Mouse (Mus musculus) kidney, embryonic 14.5 days (tissue): ENCODE data around the gene Ubr7. TPM values are rescaled to one million over a fixed set of nuclear protein-coding genes. Genes with fewer than 3 reads are reported as not detected.

Source experiments
- ATAC-seq: fragments of 200-750 bp; cut with Nextera tagmentation; 2 replicates; pipeline ENCODE4 v1.8.0; 2017; ENCODE audit warnings: moderate number of reproducible peaks, mild to moderate bottlenecking, moderate TSS enrichment, moderate library complexity; ENCODE audit not compliant: low FRiP score, low TSS enrichment
- H3K27ac ChIP-seq: fragments of 300-500 bp; sonication (generic); 2 replicates; pipeline ENCODE4 v1.5.1; 2014; ENCODE audit warnings: low read depth, mild to moderate bottlenecking, low read length, moderate library complexity, mixed read lengths
- H3K27me3 ChIP-seq: fragments of 300-500 bp; sonication (generic); 2 replicates; pipeline ENCODE4 v1.6.1; 2014; ENCODE audit warnings: mild to moderate bottlenecking, low read length; ENCODE audit not compliant: control insufficient read depth, insufficient read depth
- H3K36me3 ChIP-seq: fragments of 300-500 bp; sonication (generic); 2 replicates; pipeline ENCODE4 v1.6.1; 2014; ENCODE audit warnings: low read length, mixed read lengths; ENCODE audit not compliant: control insufficient read depth, insufficient read depth
- H3K4me1 ChIP-seq: fragments of 300-500 bp; sonication (generic); 2 replicates; pipeline ENCODE4 v1.6.1; 2014; ENCODE audit warnings: low read length, mixed read lengths; ENCODE audit not compliant: control insufficient read depth, insufficient read depth
- H3K4me2 ChIP-seq: fragments of 300-500 bp; sonication (generic); replicated peaks from 2 replicates; pipeline ENCODE4 v1.6.1; 2014; ENCODE audit warnings: low read depth, mild to moderate bottlenecking, low read length
- H3K4me3 ChIP-seq: fragments of 300-500 bp; sonication (generic); 2 replicates; pipeline ENCODE4 v1.5.1; 2014; ENCODE audit warnings: mild to moderate bottlenecking, low read length
- H3K9ac ChIP-seq: fragments of 300-500 bp; sonication (generic); 2 replicates; pipeline ENCODE4 v1.6.1; 2014; ENCODE audit warnings: low read depth, mild to moderate bottlenecking, low read length, moderate library complexity
- H3K9me3 ChIP-seq: fragments of 300-500 bp; sonication (generic); 2 replicates; pipeline ENCODE4 v1.6.1; 2016; ENCODE audit warnings: low read length; ENCODE audit not compliant: control insufficient read depth
- WGBS: fragments of 180-500 bp; shearing (Covaris S2); extraction: QIAGEN DNeasy Blood & Tissue Kit; methylation state at CpG from one replicate; pipeline ENCODE4 v1.1.7; 2014; 5-methylcytosine and 5-hydroxymethylcytosine counted together
- polyA plus RNA-seq: library from polyadenylated mRNA; unstranded; fragments of >200 nt; fragmentation: Nextera tagmentation; extraction: Ambion mirVana; gene quantifications from 2 replicates; pipeline ENCODE4 v1.2.1, GENCODE M21; 2014

Ubr7 gene
- polyA plus RNA-seq, 1 experiment from 2014 or later = 53.7 TPM

DNA sequence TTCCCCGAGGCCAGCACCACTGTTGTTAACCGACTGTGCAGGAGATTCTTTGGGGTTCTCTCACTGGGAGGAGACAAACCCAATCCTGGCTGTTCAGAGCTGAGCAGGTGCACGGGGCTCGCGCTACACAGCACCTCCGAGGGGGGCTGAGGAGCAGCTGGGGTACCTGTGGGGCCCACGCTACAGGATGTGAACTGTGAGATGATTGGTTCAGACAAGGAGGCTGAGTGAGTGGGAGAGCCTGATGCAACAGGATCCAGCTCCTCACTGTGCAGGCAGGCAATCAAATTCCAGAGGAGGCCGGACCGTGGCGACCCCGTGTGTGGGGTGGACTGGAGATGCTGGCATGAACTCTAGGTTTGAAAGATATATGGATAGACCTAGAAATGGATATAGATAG lies 35.3 kb upstream of the Ubr7 start:
- H3K9me3 ChIP-seq = no peaks in the 10 kb centered on the region
- H3K36me3 ChIP-seq = no peaks in the 10 kb centered on the region
- H3K4me3 ChIP-seq = no peak overlapping the region
- peak; percentile 87 for ATAC-seq
- peak overlapping the region; percentile 26; the same call in 1 of the 2 replicates for H3K4me2 ChIP-seq
- H3K9ac ChIP-seq = no peak overlapping the region
- H3K4me1 ChIP-seq = no peaks in the 10 kb centered on the region
- 18% methylated on average over 11 of the region's 11 CpGs for WGBS
- H3K27me3 ChIP-seq = no peaks in the 10 kb centered on the region
- 0 out of 2 replicates have a peak overlapping the region, but pooled peaks have one; percentile 14 for H3K27ac ChIP-seq

DNA sequence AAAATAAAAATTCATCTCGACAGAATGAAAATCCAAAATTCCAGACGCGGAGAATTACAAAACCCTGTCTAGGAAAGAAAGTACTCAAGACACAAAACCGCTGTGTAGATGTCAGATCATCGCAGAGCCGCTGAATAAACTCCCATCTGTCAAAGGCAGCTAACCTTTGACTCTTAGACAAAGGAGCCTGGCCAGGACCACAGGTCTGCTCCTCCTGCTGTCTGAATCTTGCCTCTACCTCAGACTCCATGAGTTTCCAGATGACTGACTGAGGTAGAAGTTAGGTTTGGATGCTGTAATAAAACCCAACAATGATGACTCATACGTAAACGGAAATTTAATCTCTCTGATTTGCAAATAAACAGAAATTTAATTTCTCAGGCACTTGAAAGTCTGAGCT lies 34.8 kb upstream of the Ubr7 start:
- Histone ChIP-seq H3K4me3 (no peak overlapping the region), H3K4me2 (no peak overlapping the region), H3K36me3 (no peaks in the 10 kb centered on the region), H3K27ac (0 out of 2 replicates have a peak overlapping the region, but pooled peaks have one; percentile 24), H3K9me3 (no peaks in the 10 kb centered on the region), H3K27me3 (no peaks in the 10 kb centered on the region), H3K4me1 (no peaks in the 10 kb centered on the region), H3K9ac (no peak overlapping the region)
- ATAC-seq = no peak
- WGBS = 50% methylated on average over 8 of the region's 8 CpGs

DNA sequence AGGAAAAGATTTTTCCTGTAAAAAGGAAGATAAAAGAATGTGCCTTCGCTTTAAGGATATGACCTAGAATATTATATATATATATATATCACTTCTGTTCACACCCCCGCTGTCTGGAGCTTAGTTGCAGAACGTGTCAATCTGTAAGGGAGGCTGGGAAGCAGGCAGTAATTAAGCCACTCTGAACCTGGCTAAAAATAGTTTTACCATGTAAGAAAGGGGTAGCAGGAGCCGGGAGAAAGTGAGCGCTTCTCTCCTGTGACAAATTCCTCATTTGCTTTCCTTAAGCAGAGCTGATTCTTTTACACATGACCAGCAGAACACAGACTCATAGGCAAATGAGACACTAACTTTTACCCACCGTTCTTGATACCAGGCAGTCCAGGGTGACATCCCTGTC lies 33.9 kb upstream of the Ubr7 start:
- Histone ChIP-seq H3K27me3 (no peaks in the 10 kb centered on the region), H3K9ac (no peak overlapping the region), H3K36me3 (no peaks in the 10 kb centered on the region), H3K4me2 (no peak overlapping the region), H3K27ac (no peak overlapping the region), H3K9me3 (no peaks in the 10 kb centered on the region), H3K4me3 (no peak overlapping the region), H3K4me1 (no peaks in the 10 kb centered on the region)
- no peak for ATAC-seq
- WGBS = 74% methylated on average over 6 of the region's 6 CpGs

DNA sequence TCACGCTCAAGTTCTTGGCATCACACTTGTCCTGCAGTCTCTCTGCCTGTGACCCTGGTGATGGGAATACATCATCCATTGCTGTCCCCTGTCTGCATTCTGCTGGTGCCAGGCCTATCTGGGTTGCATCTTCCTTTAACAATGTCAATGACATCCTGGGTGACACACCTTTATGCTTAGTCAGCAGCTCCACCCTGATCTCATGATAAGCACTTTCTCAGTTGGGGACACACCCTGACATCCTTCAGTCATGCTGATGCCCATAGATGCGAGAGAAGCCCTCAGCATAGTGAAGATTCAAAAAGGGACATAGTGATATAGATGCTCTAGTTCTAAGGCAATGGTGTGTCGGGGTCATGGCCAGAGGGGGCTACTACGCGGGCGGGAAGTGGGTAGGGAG lies 32.6 kb upstream of the Ubr7 start:
- no peaks in the 10 kb centered on the region for H3K9me3 ChIP-seq
- H3K4me2 ChIP-seq = no peak overlapping the region
- no peak overlapping the region for H3K27ac ChIP-seq
- peaks cover 4% of the 10 kb centered on the region; the same call in 1 of the 2 replicates for H3K4me1 ChIP-seq
- H3K27me3 ChIP-seq = no peaks in the 10 kb centered on the region
- no peaks in the 10 kb centered on the region for H3K36me3 ChIP-seq
- no peak overlapping the region for H3K9ac ChIP-seq
- 95% methylated on average over 6 of the region's 6 CpGs for WGBS
- no peak for ATAC-seq
- no peak overlapping the region for H3K4me3 ChIP-seq

DNA sequence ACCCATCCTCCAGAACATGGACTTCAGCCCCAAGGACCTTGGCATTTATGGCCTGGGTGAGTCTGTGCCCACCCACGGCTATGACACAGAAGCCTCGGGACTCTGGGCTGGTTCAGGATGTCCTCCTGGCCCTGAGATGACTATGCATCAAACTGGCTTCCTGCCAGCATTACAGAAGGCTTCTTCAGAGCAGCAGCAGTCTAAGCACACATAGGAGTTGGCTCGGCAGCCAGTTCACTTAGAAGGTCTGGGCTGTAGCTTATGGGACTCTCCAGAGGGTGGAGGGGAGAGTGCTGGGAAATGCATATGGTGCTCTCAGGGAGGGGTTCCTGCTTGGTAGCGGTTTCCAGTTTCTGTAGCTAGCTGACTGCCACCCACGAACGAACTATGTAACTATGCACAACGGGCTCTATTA lies 32.0 kb upstream of the Ubr7 start:
- H3K27me3 ChIP-seq = no peaks in the 10 kb centered on the region
- no peak overlapping the region for H3K9ac ChIP-seq
- no peak overlapping the region for H3K4me3 ChIP-seq
- no peaks in the 10 kb centered on the region for H3K9me3 ChIP-seq
- no peaks in the 10 kb centered on the region for H3K36me3 ChIP-seq
- H3K27ac ChIP-seq = no peak overlapping the region
- no peak overlapping the region for H3K4me2 ChIP-seq
- ATAC-seq = no peak
- WGBS = 77% methylated on average over 7 of the region's 7 CpGs
- peaks cover 7% of the 10 kb centered on the region; the same call in 1 of the 2 replicates for H3K4me1 ChIP-seq

DNA sequence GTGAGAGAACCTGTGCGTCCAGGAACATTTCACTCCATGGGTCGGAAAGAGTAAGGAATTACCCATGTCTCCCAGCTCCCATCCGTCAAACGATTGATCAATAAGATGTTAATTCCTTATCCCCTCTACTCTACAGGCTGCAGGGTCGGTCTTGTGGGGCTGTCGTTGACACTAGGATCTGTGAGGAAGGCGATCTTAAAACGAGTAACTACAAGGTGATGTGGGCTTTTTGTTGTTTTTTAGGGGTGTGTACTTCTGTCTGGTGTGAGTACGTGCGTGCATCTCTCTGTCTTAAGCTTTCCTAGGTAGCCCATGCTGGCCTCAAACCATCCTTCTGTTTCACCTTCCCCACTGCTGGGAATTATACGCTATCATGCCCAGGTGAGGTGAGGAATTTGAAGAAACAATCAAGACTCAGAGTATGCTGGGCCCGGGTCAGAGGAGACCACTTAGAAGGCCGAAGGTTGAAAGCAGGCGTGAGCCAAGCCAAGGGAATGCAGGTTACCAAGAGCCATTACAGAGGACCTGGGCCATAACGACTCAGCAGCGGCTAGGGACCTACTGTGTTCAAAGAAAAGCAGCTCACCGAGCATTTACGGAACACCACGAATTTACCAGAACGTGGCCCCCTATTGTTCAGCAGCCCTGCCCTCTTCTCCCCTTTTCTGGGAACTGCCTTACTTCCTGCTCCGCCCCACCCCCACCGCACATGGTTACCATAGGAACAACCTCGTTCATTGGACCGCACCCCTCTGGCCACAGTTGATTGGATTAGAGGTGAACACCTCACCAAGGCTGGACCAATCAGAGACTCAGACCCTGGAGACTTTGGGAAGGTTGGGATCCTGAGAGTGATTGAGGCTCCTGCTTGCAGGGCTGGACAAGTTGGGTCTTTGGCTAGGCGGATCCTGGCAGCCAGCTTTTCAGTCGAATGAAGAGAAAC lies 27.6 kb upstream of the Ubr7 start:
- Histone ChIP-seq H3K27me3 (no peaks in the 10 kb centered on the region), H3K4me3 (peak overlapping the region; percentile 22; the same call in 1 of the 2 replicates), H3K4me2 (peak overlapping the region; percentile 44), H3K27ac (peak overlapping the region; percentile 82), H3K4me1 (peaks cover 16% of the 10 kb centered on the region), H3K9ac (0 out of 2 replicates have a peak overlapping the region, but pooled peaks have one; percentile 23), H3K36me3 (no peaks in the 10 kb centered on the region), H3K9me3 (no peaks in the 10 kb centered on the region)
- WGBS = 31% methylated on average over 26 of the region's 26 CpGs
- peak; percentile 98 for ATAC-seq

DNA sequence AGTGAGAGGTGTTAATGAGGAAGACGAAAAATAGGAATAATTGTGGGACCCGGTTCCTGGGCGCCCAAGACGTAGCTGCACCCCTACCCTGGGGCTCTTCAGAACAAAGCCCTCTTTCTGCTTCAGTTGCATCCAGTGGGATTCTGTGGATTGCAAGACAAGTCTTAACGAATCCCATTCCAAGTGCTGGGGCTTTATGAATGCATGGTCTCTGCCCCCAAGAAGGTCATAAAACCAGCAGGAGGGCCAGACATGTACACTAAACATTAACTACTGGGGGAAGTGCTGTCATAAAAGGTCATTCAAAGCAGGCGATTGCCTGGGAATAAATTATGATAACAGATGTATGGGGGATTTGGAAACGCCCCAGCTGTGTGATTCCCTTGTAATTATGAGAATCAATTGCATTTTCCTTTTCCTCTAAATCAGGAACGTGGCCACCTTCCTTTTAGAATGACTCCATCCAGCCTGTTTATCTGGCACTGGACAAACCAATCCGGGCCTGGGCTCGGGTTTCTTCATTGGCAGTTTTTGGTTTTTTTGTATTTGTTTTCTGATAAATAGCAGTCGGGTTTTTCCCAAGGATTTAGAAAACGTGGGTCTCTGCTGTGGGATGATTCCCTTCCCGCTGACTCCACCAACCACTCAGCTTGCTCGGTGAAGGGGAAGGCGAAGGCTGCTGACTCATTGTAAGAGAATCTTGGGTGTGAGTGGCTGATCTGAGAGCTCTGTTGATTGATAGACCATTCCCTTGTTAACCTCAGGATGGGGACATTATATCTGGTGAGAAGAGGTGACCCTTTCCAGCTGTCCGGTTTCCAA lies 26.8 kb upstream of the Ubr7 start:
- peak overlapping the region; percentile 82 for H3K27ac ChIP-seq
- no peaks in the 10 kb centered on the region for H3K9me3 ChIP-seq
- 0 out of 2 replicates have a peak overlapping the region, but pooled peaks have one; percentile 23 for H3K9ac ChIP-seq
- ATAC-seq = peak; percentile 44
- no peaks in the 10 kb centered on the region for H3K27me3 ChIP-seq
- no peaks in the 10 kb centered on the region for H3K36me3 ChIP-seq
- H3K4me3 ChIP-seq = no peak overlapping the region
- WGBS = 15% methylated on average over 16 of the region's 16 CpGs
- H3K4me2 ChIP-seq = peak overlapping the region; percentile 44
- peaks cover 16% of the 10 kb centered on the region for H3K4me1 ChIP-seq

DNA sequence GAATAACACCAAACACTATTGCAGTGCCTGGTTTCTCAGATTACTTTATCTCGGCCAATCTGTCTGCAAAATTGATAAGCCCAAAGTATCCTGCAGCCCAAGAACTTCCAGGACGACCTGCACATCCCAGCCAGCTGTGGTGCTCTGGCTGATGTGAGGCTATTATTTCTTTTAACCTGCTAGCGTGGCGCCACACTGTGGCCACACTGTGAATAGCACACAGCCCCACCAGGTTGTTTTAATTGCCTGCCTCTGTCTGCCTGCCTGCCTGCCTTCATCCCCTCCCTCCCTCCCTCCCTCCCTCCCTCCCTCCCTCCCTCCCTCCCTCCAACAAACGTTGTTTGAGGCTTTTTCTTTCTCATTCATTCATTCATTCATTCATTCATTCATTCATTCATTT lies 24.4 kb upstream of the Ubr7 start:
- H3K4me1 ChIP-seq = peaks cover 16% of the 10 kb centered on the region
- H3K27me3 ChIP-seq = no peaks in the 10 kb centered on the region
- H3K27ac ChIP-seq = no peak overlapping the region
- no peak overlapping the region for H3K4me2 ChIP-seq
- H3K9me3 ChIP-seq = no peaks in the 10 kb centered on the region
- WGBS = 14% methylated on average over 4 of the region's 5 CpGs
- no peak for ATAC-seq
- no peak overlapping the region for H3K4me3 ChIP-seq
- no peaks in the 10 kb centered on the region for H3K36me3 ChIP-seq
- no peak overlapping the region for H3K9ac ChIP-seq
